Mouse (Mus musculus) retina, postnatal 1 day (tissue): Measurements from ENCODE around the gene Rbm47.

Experiments
- DNase-seq: peaks from one replicate; pipeline ENCODE4 v3.0.0-alpha.2; 2012

Rbm47 gene

GRCm38 (mm10) chr5:66156431-66156962, 16.4 kb downstream of the Rbm47 start:
- DNase-seq, result no peak

DNA sequence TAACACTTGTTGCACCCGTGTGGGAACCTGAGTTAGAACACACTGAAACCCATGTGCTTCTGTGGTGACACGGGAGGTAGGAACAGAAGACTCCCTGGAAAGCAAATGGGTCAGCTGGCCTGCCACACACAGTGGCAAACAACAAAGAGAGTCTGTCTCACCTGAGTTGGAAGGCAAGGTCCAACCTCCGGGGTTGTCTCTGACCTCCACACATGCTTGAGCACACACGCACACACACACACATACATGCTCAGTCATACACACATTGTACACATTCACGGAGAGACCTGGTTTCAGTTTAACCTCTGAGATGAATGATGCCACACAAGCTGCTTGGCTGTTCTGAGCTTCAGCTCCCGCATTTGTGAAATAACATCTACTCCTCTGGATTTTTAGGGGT, 18.3 kb downstream of the Rbm47 start:
- no peak for DNase-seq

- DNase-seq, result no peak
These were observed 19.4 kb downstream of the Rbm47 start for GRCm38 (mm10) chr5:66153486-66153885.

DNA sequence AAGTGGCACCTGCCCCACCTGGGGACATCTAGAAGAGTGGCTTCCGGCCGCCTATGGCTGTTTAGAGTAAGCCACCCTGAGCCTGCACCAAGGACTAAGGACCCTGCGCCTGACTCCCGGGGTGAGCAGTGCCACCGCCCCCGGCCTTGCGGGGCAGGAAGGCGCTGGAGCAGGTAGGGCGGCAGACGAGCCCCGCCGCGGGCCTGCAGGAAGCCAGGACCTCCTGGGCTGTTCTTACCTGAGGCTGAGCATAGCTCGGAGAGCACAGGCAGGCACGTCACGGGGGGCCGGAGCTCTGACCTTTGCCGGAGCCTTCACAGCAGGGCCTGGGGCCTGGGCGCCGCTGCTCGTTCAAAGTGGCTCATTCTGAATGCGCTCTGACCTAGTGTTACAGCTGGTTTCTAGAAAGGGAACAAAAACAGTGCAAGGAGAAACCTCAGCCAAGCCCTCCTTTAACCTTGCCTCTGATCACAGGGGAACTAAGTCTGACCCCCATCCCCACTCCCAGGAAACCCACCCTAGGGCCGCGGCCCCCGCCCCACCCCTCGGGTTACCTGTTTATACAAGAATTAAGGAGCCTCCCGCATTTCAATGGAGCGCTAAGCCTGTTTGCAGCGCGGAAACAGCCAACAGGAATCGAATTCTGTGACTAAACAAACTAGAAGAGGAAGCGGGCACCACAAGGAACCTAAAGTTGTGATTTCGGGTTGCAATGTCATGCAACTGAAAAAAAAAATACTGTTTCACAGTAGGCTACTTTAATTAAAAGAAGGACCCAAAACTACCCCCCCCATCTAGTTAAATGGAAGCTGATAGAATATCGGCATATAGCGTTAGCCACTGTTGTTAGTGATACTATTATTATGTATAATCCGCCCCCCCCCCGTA, 21.4 kb downstream of the Rbm47 start:
- peak; percentile 44 for DNase-seq

DNA sequence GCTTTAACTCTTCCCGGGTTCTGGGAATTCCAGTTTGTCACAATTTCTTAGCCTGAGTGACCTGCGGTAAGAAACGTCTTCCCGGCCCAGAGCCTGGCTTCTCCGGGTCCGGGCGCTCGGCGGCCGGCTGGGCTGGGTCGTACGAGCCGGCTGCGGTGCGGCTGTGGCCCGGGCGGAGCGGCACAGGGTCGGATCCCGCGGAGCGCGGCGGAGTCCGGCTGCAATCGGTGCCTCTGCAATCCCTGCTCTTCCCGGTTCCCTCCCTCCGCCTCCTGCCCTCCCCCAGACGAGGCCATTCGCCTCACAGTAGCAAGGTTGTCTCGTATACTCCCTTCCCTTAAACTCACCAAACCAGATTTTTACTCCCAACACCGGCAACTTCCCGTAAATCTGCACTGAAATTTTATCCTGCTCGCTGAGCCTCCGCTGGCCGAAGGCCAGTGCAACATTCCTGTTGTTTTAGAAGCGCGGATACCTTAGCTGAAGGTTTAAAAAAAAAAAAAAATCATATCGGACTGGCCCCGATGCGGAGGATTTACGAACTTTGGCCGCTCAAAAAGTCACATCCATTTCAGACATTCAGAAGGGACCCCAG, 22.1 kb downstream of the Rbm47 start:
- peak; percentile 51 for DNase-seq

DNA sequence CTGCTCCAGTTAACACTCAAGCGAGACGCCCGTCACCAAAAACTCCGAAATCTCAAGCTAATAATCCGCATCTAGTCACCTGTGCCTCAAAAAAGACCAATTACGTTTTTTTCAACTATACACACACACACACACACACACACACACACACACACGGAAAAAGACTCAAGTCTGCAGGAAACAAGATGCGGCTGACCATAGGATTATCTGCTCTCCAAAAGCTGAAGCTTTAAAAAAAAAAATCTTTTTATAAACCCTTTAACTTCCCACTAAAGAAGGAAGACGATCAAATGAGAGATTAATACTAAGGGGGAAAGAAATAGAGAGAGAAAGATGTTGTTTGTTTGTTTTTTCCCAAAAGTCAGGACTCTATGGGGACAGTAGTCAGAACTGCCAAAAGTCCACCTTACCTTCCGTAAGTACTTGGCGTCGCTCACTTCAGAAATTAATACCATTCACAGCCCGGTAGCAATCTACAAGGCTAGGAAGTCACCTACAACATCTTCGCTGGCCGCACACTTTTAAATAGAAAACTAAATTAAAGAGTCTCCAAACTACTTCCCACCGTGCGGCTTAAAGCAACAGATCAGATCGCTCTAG, 22.7 kb downstream of the Rbm47 start:
- DNase-seq, result peak; percentile 42

GRCm38 (mm10) chr5:66149571-66149970, 23.3 kb downstream of the Rbm47 start:
- DNase-seq, result no peak

- no peak for DNase-seq
These were observed 23.8 kb downstream of the Rbm47 start for GRCm38 (mm10) chr5:66149111-66149510.

- no peak for DNase-seq
These were observed 25.6 kb downstream of the Rbm47 start for GRCm38 (mm10) chr5:66147313-66147712.

- no peak for DNase-seq
These were observed 27.3 kb downstream of the Rbm47 start for GRCm38 (mm10) chr5:66145583-66145982.

DNA sequence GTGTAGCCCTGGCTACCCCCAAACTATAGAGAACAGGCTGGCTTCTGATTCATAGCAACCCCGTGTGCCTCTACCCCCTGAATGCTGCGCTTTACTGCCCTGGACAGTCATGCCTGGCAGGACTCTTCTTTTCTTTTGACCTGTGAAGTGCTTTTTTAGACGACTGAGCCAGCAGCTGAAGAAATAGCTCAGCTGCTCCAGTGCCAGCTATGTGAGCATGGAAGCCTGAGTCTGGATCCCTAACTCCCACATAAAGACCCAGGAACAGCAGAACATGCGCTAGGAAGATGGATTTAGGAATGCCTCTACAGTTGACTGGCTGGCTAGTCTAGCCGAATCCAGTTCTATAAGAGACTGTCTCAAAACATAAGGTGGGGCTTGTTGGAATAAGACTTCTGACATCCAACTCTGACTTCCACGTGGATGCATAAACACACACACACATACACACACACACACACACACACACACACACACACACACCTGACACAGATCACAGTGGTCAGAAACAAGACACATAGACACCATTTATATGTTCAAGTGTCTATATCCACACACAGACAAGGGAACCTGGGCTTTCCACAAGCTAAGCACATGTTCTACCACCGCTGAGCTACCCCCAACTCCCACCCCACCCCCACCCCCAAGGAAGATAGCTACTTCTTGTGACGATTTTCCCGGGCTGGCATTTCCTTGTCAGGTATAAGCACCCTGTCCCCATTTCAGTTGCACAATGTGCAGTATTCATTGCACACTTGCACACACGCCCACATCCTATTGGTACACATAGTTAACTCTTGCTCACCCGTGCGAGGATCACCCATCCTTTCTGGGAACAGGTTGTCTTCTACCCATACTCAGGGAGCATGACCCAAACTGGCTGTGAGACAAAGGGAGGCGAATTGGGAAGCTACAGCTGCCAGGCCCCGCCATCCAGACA, 29.6 kb downstream of the Rbm47 start:
- no peak for DNase-seq

GRCm38 (mm10) chr5:66141474-66141873, 31.4 kb downstream of the Rbm47 start:
- no peak for DNase-seq

DNA sequence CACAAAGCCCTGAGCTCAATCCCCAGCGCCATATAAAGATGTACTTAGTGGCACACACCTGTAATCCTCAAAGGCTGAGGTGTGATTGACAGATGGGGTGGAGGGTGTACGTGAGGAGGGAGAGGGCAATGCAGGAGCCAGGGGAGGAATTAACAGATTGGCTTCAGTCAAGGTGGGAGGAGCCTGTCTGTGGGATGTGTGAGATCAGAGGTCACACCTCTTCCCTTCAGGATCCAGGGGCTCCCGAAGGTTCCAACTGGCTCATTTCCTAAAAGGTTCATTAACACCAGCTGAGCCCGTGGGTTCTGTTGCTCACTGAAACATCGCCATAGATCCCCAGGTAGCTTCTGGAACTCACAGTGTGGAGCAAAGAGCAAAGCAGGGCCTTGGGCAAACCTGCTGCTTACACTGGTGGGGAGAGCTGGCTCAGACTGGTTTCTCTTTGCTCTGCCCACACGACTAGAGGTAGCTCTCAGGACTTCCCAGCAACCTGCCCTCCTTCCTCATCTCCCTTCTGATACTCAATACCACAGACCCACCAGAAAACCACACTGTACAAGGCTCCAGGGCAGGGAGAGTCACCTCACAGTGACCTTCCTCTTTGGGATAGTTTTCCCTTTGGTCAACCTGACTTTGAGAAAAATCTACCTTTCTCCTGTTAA, 33.2 kb downstream of the Rbm47 start:
- DNase-seq, result no peak

GRCm38 (mm10) chr5:66139171-66139570, 33.7 kb downstream of the Rbm47 start:
- no peak for DNase-seq

DNA sequence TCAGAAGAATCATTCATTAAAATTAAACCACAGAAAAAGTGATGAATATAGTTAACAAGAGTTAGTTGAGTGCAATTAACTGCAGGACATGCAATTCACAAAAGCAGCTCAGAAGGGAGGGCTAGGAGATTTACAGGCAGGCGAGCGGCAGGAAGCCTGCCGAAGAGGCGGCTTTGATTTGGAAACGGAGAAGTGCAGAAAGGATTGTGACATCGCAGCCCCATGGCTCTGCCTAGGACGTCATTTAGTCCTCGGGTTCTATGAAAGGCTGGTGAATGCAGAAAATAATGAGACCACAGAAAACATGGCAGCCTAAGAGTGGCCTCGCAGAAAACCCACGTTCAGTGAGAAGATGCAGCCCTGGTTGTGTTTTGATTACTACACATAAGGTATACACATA, 34.3 kb downstream of the Rbm47 start:
- no peak for DNase-seq

DNA sequence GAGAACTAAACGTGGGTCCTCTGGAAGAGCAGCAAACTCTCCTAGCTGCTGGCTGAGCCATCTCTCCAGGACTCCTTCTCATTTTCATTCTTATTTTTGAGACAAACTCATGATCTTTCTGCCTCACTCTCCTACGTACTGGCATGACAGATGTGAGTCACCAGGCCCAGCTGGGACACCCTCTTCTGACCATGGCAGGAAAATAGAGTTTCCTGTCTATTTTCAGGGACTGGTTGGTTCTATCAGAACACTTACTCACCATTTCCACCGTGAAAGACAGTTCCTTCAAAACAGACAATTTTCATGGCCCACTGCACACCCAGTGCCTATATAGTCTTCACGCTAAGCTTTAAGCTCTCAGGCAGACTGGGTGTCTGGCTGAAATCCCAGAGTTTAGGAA, 35.7 kb downstream of the Rbm47 start:
- DNase-seq, result peak; percentile 36

DNA sequence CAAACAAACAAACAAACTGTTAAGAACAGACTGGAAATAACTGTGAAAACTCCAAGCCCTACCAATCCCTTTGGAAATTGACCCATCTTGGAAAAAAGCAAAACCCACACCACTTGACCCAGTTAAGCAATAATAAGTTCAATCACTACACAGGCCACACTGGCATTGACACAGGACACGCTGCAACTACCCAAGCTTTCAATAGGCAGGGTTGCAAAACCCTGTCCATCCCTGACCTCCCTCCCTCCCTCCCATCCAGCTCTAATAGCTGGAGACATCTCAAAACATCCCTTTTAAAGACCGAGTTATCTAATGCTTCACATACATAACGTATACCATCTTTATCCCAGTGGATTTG, 37.1 kb downstream of the Rbm47 start:
- DNase-seq, result no peak

GRCm38 (mm10) chr5:66135161-66135852, 37.6 kb downstream of the Rbm47 start:
- peak; percentile 63 for DNase-seq

- no peak for DNase-seq
These were observed 38.3 kb downstream of the Rbm47 start for GRCm38 (mm10) chr5:66134578-66134977.

GRCm38 (mm10) chr5:66128948-66129347, 44.0 kb downstream of the Rbm47 start:
- DNase-seq, result no peak

GRCm38 (mm10) chr5:66125418-66125817, 47.5 kb downstream of the Rbm47 start:
- DNase-seq, result no peak

DNA sequence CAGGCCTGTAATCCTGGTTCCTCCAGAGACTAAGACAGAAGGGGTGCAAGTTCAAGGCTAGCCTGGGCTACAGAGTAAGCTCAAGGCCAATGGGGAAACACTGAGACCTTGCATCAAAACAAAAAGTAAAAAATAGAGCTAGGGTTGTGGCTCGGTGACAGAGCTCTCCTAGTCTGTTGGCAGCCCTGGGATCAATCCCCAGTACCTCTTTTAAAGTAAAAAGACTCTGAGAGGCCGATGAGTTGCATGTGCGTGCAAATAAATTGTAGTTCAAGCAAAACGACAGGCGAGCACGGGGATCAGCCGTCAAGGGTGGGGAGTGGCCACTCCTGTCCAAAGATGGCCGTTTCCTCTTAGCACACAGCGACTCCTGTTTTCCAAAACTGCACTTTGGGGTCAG, 48.0 kb downstream of the Rbm47 start:
- no peak for DNase-seq
